Mouse (Mus musculus) G1E (cell line): ENCODE results near the gene 2310033P09Rik. TPM values are rescaled to one million over a fixed set of nuclear protein-coding genes. Genes with fewer than 3 reads are reported as not detected.

Experiments used
- ATAC-seq: 2 replicates; pipeline ENCODE4 v1.8.0; 2016; ENCODE audit warnings: mild to moderate bottlenecking; ENCODE audit not compliant: insufficient number of reproducible peaks, poor library complexity, low FRiP score, severe bottlenecking; ENCODE audit errors: extremely low read depth
- DNase-seq: peaks from one replicate; pipeline ENCODE4 v3.0.0; 2012; ENCODE audit warnings: low spot score
- H3K27me3 ChIP-seq: 2 replicates; pipeline ENCODE4 v1.6.1; 2012; ENCODE audit warnings: mild to moderate bottlenecking, low read length, inconsistent platforms; ENCODE audit not compliant: insufficient read depth
- H3K36me3 ChIP-seq: replicated peaks from 2 replicates; pipeline ENCODE3; 2012; ENCODE audit warnings: mild to moderate bottlenecking, inconsistent platforms
- H3K4me1 ChIP-seq: 2 replicates; pipeline ENCODE4 v1.6.1; 2012; ENCODE audit warnings: low read depth, low read length, inconsistent platforms, mixed read lengths; ENCODE audit not compliant: insufficient read depth
- H3K4me3 ChIP-seq: 2 replicates; pipeline ENCODE4 v1.5.1; 2012; ENCODE audit warnings: low read depth, mild to moderate bottlenecking, inconsistent platforms, low read length, moderate library complexity, mixed read lengths
- H3K9me3 ChIP-seq: replicated peaks from 2 replicates; pipeline ENCODE4 v1.6.1; 2012; ENCODE audit warnings: inconsistent platforms
- CTCF ChIP-seq: IDR thresholded peaks from 2 replicates; pipeline ENCODE4 v1.5.1; 2012; ENCODE audit warnings: low read depth, low read length, inconsistent platforms, mixed read lengths
- GATA1 ChIP-seq: IDR thresholded peaks from 2 replicates; pipeline ENCODE4 v1.6.1; 2012; ENCODE audit warnings: borderline replicate concordance, low read length, inconsistent platforms, mixed read lengths
- GATA2 ChIP-seq: IDR thresholded peaks from 2 replicates; pipeline ENCODE4 v1.6.1; 2012; ENCODE audit warnings: low read depth, low read length, inconsistent platforms, borderline replicate concordance
- POLR2AphosphoS5 ChIP-seq: IDR thresholded peaks from 2 replicates; pipeline ENCODE4 v1.6.1; 2012; ENCODE audit warnings: low read depth, low read length, inconsistent platforms; ENCODE audit not compliant: insufficient replicate concordance
- TAL1 ChIP-seq: conservative IDR thresholded peaks from 2 replicates; pipeline ENCODE4 v1.6.1; 2012; ENCODE audit warnings: low read depth, low read length, inconsistent platforms, mixed read lengths
- polyA plus RNA-seq: library from polyadenylated mRNA; stranded (reverse); fragments of >175 nt; gene quantifications from 2 replicates; pipeline ENCODE4 v1.2.3, GENCODE M21; 2012
- total RNA-seq, 2 experiments: library from RNA; stranded (forward) in 1 of 2; stranded (reverse) in 1 of 2; fragments of 200-1000 nt in 1 of 2; fragments of >200 nt in 1 of 2; fragmentation: Nextera tagmentation in 1 of 2; gene quantifications; 2 replicates each; pipeline ENCODE4 v1.2.3; 2014 to 2017

Gene 2310033P09Rik
- total RNA-seq (2014; fragmentation: Nextera tagmentation) (7.1 and 10.7 TPM in 2 replicates), total RNA-seq (2017) (6.1 and 9.0 TPM in 2 replicates), polyA plus RNA-seq (32.0 and 37.3 TPM in 2 replicates)

DNA sequence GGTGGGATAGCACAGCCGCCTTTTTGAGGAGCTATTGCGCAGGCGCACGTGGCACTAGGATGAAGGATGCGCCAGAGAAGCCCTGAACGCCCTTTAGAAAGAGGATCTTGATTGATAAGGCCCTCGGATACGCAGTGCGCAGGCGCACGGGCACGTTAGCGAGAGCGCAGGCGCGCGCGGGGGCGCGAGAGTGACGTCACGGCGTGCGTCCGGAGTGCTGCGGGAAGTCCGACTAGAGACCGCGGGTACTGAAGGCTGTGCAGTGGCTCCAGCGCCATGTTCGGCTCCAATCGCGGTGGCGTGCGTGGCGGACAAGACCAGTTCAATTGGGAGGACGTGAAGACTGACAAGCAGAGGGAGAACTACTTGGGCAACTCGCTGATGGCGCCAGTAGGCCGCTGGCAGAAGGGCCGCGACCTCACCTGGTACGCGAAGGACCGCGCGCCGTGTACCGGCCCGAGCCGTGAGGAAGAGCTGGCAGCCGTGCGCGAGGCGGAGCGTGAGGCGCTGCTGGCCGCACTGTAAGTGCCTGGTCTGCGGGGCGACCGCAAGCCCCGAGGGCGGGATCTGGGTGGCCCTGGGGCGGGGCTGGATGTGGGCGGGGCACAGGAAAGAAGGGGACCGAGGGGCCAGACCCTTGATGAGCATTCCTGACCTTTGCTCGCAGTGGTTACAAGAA, at the start of gene 2310033P09Rik:
2310033P09Rik (plus strand) TSS at position 169 of the 679 bp plus-strand sequence.
- H3K36me3 ChIP-seq = peaks cover 75% of the 10 kb centered on the region
- no peaks in the 10 kb centered on the region for H3K27me3 ChIP-seq
- H3K9me3 ChIP-seq = no peaks in the 10 kb centered on the region
- DNase-seq (peak; percentile 78), ATAC-seq (peak; percentile 12; the same call in 1 of the 2 replicates)
- TF ChIP-seq TAL1 (no peak), CTCF (no peak), POLR2AphosphoS5 (peak; percentile 84; the same call in 1 of the 2 replicates), GATA2 (no peak), GATA1 (no peak)
- H3K4me1 ChIP-seq = peaks cover 51% of the 10 kb centered on the region
- peak within 1 kb of the TSS; percentile 100 for H3K4me3 ChIP-seq

DNA sequence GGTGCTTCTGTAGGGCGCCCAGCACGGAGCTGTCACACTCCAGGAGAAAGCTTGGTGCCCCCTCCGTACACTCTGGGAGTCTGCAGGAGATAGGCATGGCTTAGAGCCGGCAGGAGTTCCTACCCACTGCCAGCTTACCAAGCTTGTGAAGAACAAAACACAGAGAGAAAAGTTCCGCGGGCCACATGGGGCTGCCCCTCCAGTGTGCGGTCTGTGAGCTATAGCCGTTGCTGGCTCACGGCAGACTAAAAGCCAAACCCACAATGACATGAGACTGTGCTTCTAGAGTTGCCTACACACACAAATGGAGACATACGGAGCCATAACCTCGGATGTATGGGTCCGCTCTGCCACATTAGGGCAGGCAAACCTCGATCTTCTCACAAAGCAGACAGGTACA, 49.0 kb upstream of the 2310033P09Rik start:
- TF ChIP-seq TAL1 = no peak
- no peak for TF ChIP-seq POLR2AphosphoS5
- no peak for TF ChIP-seq GATA2
- TF ChIP-seq CTCF = no peak
- TF ChIP-seq GATA1 = no peak
- Histone ChIP-seq H3K4me3 (no peak overlapping the region), H3K27me3 (no peaks in the 10 kb centered on the region), H3K36me3 (peaks cover 74% of the 10 kb centered on the region), H3K4me1 (peaks cover 31% of the 10 kb centered on the region), H3K9me3 (no peaks in the 10 kb centered on the region)
- DNase-seq (no peak), ATAC-seq (no peak)

GRCm38 (mm10) chr11:59159558-59159957, 48.6 kb upstream of the 2310033P09Rik start:
- Histone ChIP-seq H3K27me3 (no peaks in the 10 kb centered on the region), H3K9me3 (no peaks in the 10 kb centered on the region), H3K36me3 (peaks cover 73% of the 10 kb centered on the region), H3K4me1 (peaks cover 35% of the 10 kb centered on the region), H3K4me3 (no peak overlapping the region)
- TF ChIP-seq CTCF = no peak
- TF ChIP-seq TAL1 = no peak
- no peak for TF ChIP-seq GATA1
- TF ChIP-seq GATA2 = no peak
- TF ChIP-seq POLR2AphosphoS5 = no peak
- no peak for DNase-seq
- ATAC-seq = no peak

- no peak for ATAC-seq
- H3K9me3 ChIP-seq = no peaks in the 10 kb centered on the region
- no peaks in the 10 kb centered on the region for H3K27me3 ChIP-seq
- H3K4me3 ChIP-seq = no peak overlapping the region
- TF ChIP-seq CTCF (no peak), TAL1 (no peak), GATA2 (no peak), GATA1 (no peak), POLR2AphosphoS5 (no peak)
- DNase-seq = no peak
- H3K4me1 ChIP-seq = peaks cover 51% of the 10 kb centered on the region
- H3K36me3 ChIP-seq = peaks cover 59% of the 10 kb centered on the region
Measured at GRCm38 (mm10) chr11:59161398-59161797, 46.7 kb upstream of the 2310033P09Rik start.

DNA sequence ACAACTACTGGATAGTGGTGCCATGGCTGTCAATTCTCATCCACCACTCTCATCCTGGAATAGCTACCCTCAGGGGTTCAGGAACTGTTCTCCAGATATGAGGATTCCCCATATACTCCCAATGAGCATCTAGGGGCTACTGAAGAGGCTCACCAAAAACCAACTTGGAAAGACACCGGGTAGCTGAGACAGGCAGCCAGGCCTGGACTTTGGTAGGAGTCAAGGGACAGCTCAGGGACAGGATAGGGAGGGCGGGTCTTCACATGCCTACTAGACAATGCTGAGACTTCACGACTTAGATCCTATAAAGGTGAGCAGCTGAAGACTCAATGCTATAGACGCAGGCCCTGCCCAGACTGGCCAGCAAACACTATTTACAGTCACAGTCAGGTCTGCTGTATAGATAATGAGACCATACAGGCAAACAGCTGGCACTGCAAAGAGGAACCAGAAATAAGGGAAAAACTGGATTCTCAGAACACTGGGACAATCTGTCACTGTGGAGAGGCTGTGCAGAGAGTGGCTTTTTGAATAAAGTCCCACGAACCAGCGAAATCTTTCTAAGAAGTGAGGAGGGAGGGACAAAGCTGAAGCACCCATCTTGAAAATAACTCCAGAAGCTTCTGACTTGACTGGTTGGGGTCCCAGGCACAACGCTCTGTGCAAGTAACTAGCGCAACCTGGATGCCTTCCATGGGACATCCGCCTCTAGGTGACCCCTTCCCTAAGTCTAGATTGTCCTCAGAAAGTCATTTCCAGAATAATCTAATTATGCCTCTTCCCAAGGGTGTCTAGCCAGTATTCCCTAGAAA, 45.5 kb upstream of the 2310033P09Rik start:
- H3K9me3 ChIP-seq = no peaks in the 10 kb centered on the region
- no peaks in the 10 kb centered on the region for H3K27me3 ChIP-seq
- DNase-seq (no peak), ATAC-seq (no peak)
- peaks cover 58% of the 10 kb centered on the region for H3K4me1 ChIP-seq
- H3K36me3 ChIP-seq = peaks cover 46% of the 10 kb centered on the region
- peak overlapping the region; percentile 84 for H3K4me3 ChIP-seq
- TF ChIP-seq POLR2AphosphoS5 (no peak), GATA2 (no peak), TAL1 (no peak), GATA1 (no peak), CTCF (no peak)
